Mouse (Mus musculus) left cerebral cortex, postnatal 10 days (tissue): ENCODE measurements around the gene Dcaf6. TPM values are rescaled to one million over a fixed set of nuclear protein-coding genes. Genes with fewer than 3 reads are reported as not detected.
"Not testable (repeated sequence)": the region's sequence is repeated elsewhere in the genome, so short reads cannot be mapped to it uniquely, and the experiment has no call there.

Source experiments
- DNase-seq, 2 experiments: peaks; one replicate each; pipeline ENCODE4 v3.0.0; 2021 to 2022; ENCODE audit warnings: low spot score in 2 of 2, mixed read lengths in 1 of 2; ENCODE audit errors: extremely low spot score in 1 of 2
- intact Hi-C: fragments of 180-260 bp; cut with DNase I; formaldehyde crosslinking; loops from one replicate; pipeline ENCODE4 v1.15.1; 2025
- total RNA-seq, 2 experiments: library from RNA; stranded (reverse); gene quantifications; 2 replicates each; pipeline ENCODE4 v1.2.3; 2021

Gene Dcaf6
- total RNA-seq, 2 experiments from 2014 or later: 89.1 to 90.6 TPM

DNA sequence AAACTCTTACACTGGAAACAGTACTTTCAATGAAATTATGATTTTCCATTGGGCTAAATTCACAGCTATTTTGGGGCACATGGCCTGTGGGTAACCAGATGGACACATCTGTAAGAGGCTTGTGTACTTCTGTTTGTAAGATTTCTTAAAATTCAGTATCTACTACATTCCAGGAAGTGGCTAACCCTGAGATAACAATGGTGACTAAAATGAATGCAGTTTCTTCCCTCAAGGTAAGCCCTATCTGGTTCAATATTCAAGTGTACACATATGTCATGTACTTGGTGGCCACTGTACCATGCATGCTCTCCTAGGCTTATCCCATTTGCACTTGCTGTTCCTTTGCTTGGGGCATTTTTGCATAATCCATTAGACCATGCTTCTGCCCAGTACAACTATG is 129.4 kb downstream of the Dcaf6 start:
- intact Hi-C loops: no loop called here
- DNase-seq: no peak

DNA sequence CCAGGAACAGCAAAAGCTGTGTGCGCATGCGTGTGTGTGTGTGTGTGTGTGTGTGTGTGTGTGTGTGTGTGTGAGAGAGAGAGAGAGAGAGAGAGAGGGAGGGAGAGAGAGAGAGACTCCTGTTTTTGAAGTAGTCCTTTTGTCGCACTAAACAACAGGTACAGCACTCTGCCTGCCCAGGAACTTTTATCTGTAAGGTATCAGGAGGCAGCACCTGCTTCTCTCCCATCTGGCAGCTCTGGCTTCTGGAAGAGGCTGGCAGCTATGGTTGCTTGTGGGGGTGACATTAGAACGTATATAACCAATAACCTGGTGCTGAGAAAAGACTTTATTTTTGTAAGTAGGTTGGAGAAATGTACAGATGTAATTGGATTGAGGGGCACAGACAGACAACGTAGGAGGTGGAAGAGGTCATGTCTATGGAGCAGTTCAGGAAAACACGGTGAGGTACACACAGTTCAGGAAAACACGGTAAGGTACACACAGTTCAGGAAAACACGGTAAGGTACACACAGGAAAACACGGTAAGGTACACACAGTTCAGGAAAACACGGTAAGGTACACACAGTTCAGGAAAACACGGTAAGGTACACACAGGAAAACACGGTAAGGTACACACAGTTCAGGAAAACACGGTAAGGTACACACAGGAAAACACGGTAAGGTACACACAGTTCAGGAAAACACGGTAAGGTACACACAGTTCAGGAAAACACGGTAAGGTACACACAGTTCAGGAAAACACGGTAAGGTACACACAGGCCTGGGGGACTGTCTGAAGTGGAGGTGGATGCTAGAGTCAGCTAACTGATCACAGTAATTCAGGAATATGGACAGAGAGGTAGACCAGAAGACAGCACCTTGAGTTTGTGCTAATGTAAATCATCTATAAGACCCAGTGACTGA is 131.6 kb downstream of the Dcaf6 start:
- intact Hi-C loops, DNase-seq: not testable (repeated sequence)

DNA sequence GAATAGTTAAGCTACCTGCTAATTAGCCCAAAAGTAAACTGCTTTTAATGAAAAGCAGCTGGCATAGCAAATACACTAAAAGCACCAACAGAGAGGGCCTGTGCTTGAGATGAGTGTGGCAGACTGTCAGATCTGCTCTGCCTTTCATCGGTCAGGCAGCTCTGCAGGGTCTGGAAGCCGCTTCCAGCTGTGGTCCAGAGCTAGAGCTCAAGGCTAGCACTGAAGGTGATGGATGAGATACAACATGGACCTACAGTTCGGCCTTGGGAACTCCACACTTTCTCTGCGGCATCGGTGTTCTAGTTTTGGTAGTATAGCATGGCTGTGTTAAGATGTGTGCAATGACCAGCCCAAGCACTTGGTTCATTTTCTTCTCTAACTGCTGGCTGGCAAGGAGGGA is 132.4 kb downstream of the Dcaf6 start:
- intact Hi-C loops: no loop called here

DNA sequence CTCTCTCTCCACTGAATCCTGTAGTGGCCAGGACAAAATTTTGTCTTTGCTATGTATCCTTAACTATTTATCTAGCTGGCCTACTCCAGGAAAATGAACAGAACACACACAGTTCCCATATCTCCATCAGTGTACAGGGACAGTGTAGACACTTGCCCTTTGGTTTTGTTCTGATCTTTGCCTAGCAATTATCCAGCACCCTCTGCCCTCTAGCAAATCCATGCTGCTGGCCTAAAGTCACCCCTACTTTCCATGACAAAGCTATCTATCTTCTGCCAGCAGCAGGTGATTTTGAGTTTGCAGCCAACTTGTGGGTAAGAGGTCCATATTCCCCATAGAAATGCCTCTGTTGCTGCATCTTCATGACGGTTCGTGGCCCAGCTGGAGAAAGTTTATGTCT is 132.9 kb downstream of the Dcaf6 start:
- no peak for DNase-seq
- intact Hi-C loops: no loop called here

More for the DNA sequence above, 132.4 kb downstream of the Dcaf6 start:
- DNase-seq: no peak

DNA sequence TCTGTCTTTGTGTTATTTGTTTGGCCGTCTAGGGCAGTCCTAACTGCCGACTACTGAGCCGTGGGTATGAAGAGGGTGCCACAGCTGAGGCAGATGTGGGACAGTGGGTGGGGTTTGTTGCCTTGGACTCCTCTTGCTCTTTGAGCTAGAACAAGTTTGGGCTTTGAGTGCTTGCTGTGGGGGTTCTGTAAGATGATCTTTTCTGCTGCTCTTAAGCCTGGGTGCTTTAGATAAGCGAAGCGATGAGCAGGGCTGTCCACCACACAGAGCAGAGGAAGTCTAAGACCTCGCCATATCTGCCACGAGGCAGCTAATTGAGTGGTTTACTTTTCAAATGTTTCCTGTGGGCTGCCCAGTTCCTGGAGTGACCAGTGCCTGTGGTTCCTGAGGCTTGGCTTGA is 137.3 kb downstream of the Dcaf6 start:
- intact Hi-C loops: no loop called here
- no peak for DNase-seq

DNA sequence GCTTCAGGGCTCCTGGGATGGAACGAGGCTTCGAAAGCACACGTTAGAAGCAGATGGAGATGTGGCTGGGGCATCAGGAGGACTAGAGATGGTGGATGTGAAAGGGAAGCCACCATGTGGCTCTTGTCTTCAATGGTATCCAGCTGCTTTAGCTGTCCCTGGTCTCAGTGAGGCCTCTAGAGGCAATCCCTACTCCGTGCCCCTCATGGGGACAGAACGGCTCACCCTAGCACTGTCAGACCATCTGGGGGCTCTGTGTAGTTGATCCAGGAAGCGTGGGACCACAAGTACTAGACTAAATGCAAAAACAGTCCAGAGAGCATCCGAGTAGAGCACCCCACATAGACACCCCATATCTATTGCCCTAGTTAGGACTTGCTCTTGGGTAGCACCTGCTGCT is 138.4 kb downstream of the Dcaf6 start:
- intact Hi-C loops: loop anchor here (2.0 kb wide), 1 partner anchor 69 kb away; no protein-coding TSS in a partner anchor
- DNase-seq: no peak

- DNase-seq: peak in 1 of 2 experiments; percentile 35
- intact Hi-C loops: loop anchor here (2.0 kb wide), 1 partner anchor 69 kb away; no protein-coding TSS in a partner anchor
Measured at GRCm38 (mm10) chr1:165321393-165321861, 138.8 kb downstream of the Dcaf6 start.

DNA sequence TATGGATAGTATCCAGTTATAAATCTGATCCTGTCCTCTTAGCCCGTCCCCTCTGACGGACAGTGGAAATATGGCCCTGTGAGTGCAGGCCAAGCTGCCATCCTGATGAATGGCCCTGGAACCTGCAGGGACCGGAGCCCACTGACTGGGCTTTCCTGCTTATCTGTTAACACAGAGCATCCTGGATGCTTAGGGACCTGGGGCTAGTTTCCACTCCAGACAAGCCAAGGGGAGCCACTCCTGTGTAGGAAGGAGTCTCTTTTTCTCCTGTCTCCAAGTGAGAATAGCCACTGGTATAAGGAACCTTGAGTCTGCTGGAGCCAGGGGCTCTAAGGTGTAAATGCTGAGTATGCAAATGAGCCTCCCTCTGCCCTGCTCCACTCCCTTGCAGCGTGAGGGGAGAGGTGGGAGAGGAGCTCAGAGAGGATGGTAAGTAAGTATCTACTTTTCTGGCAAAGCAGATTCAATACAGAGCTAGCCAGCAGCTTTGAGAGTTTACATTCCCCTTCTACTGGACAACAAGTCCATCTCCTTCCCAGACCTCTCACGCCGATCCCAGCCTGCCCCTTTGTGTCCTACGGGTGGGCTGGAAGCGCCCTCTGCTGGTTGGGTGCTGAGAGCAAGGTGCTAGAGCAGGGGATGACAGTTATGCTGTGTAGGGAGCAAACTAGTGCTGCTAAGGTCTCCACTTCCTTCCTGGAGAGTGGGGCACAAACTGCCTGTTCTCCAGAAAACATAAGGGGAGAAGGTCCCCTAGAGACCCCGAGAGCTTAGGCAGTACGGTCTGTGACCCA is 139.9 kb downstream of the Dcaf6 start:
- peak; percentile 53 to 86 for DNase-seq
- intact Hi-C loops: loop anchor here (2.0 kb wide), 1 partner anchor 68 kb away; no protein-coding TSS in a partner anchor

DNA sequence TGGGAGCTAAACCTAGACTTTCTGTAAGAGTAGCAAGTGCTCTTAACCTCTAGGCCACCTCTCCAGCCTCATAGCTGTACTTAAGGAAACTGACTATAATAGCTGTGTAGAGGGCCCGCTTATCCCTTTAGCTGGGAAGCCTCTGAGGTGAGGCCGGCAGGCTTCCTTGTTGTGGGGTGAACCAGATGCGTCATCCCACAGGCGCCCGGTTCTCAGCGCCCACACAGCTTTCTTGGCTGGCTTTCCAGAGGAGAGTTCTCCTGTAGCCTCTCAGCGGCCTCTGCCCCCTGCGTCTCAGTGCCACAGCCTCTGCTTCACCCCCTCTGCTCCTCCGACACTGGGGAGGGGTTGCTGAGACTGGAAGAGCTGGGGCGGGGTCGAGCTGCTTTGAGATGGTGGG is 143.9 kb downstream of the Dcaf6 start:
- DNase-seq: no peak
- intact Hi-C loops: no loop called here

GRCm38 (mm10) chr1:165308180-165308579 is 152.1 kb downstream of the Dcaf6 start:
- no peak for DNase-seq
- intact Hi-C loops: no loop called here

- DNase-seq: no peak
- intact Hi-C loops: no loop called here
Measured at GRCm38 (mm10) chr1:165304341-165304740, 155.9 kb downstream of the Dcaf6 start.

DNA sequence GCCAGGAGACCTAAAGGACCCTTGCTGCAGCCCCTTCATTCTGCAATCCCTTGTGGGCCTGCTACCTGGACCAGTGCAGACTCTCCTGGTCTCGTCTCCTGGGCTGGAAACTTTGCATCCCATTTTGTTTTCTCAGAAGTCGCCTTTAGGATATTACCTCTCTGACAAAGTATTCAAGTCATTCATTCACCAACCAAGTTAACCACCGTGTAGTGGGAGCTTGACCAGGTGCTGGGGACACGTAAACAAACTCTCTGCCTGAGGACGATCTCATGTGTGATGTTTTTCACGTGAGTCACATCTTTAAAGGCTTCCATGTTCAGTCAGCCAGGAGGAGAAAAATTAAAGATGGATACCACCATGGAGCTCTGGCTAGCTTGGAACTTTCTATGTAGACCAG is 157.1 kb downstream of the Dcaf6 start:
- no peak for DNase-seq
- intact Hi-C loops: no loop called here

DNA sequence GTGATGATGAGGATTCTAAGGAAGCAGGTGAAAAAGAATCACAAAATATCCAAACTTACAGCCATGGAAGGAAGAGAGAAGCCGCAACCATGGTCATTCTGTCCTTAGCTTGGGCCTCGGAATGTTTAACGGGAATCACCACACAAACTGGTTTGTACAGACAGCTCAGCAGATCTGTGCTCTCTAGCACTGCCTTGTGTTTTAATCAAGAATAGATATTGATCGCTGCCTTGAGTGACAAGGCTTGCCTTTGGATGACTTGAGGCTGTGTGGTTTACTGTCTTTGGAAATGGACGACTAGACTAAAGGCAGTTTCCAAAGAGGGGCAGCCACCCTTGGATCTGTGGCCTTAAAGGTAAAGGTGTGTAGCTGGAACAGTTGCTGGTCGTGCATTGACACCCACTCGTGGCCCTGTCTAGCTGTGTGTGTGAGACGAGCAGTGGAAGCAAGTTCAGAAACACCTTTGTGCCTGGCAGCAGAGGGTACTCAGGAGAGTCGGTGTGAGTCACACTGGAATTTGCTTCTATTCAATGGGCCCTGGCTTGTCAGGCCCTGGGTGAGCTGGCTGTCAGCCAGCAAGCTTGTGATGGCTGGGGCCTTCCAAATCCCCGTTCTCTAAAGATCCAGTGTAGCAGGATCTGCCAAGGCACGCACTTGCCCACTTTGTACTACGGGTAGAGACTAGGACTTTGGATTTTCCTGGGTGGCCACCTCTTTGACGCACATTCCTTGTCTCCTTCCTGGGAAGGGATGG is 157.6 kb downstream of the Dcaf6 start:
- intact Hi-C loops: no loop called here
- DNase-seq: peak; percentile 27 to 52

- intact Hi-C loops: no loop called here
- DNase-seq: no peak
Measured at GRCm38 (mm10) chr1:165301567-165301966, 158.7 kb downstream of the Dcaf6 start.

DNA sequence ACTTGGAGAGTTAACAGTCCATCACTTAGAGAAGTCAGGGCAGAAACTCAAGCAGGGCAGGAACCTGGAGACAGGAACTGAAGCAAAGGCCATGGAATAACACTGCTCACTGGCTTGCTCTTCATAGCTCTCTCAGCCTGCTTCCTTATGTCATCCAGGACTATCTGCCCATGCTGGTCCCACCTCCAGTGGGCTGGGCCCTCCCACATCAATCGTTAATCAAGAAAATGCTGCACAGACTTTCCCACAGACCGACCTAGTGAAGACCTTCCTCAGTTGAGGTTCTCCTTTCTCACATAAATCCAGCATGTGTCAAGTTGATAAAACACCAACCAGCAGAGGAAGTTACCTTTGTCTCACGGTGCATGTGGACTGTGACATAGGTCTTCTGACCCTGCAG is 159.2 kb downstream of the Dcaf6 start:
- intact Hi-C loops: no loop called here
- DNase-seq: no peak

DNA sequence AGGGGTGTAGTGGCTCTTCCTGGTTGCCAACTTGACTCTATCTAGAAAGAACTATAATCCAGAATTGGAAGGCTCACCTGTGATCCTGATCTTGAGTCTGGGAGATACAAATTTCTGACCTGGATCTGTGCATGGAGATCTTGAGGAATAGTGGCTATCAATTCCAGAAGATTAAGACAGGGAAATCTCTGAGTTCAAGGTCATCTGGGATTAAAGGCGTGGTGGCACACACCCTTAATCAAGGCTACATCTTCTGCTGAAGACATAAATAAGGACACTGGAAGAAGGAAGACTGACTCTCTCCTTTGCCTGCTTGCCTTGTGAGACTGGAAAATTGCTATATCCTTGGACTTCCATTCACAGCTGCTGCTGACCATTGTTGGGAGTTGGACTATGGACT is 164.8 kb downstream of the Dcaf6 start, which contains the start of gene Gpr161:
TSS of gene Gpr161 (plus strand) at position 301 of the 400 bp plus-strand sequence.
- DNase-seq: no peak
- intact Hi-C loops: no loop called here

DNA sequence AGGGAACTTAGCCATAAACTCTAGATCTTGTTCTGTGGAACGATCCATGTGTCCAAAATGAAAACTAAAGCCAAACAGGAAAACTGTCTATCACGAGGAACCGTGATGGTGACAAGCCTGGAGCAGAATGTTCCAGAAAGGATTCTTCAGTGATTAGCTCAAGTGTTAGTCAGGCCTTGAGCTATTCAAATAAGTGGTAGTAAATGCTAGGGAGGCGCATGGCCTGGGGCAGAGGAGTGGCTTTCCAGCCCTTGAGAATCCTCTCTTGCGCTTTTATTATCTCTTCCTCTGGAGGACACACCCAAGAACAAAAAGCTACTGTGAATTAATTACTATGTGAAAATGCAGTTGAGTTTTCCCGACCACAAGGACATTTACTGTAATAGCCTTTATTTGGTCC is 168.7 kb downstream of the Dcaf6 start:
- intact Hi-C loops: no loop called here
- DNase-seq: no peak

GRCm38 (mm10) chr1:165289831-165290230 is 170.4 kb downstream of the Dcaf6 start:
- no peak for DNase-seq
- intact Hi-C loops: no loop called here

GRCm38 (mm10) chr1:165288165-165288564 is 172.1 kb downstream of the Dcaf6 start:
- intact Hi-C loops: no loop called here
- DNase-seq: no peak
